Mouse (Mus musculus) megakaryocyte, adult 5-6 weeks (primary cell): ENCODE measurements around the gene Gpr82. TPM values are rescaled to one million over a fixed set of nuclear protein-coding genes. Genes with fewer than 3 reads are reported as not detected.

Source experiments
- ATAC-seq: 2 replicates; pipeline ENCODE4 v1.8.0; 2016; ENCODE audit warnings: mild to moderate bottlenecking, inconsistent platforms; ENCODE audit not compliant: poor library complexity, severe bottlenecking
- total RNA-seq, 2 experiments: library from RNA; stranded (forward) in 1 of 2; stranded (reverse) in 1 of 2; fragments of 153-499, 151-499 nt in 1 of 2; fragments of 221-1000, 200-1000 nt in 1 of 2; gene quantifications; 2 replicates each; pipeline versions ENCODE4 v1.2.3 to v1.2.4; 2015 to 2017

Gene Gpr82
- total RNA-seq (2015) (not detected in 2 replicates), total RNA-seq (2017) (not detected in 2 replicates)

DNA sequence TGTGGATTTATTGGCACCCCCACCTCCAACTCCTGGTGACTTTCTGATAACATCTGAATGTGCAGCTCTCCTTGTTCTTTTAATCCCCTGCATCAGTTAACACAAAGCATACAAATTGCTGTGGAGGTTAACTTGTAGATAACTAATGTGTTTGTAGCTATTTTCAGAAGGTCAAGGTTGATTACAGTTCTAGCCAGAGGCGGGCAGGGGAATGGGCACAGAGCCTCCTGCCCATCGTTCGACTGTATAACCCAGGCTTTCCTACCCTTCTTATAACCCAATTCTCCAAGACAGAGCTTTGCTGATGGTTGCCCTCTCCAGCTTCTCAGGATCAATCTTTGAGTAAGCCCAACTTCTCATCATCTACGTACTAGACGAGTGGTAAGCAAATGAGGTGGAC, at the start of gene Gpr82:
Gpr82 (plus strand) TSS at position 301 of the 400 bp plus-strand sequence.
- no peak for ATAC-seq

DNA sequence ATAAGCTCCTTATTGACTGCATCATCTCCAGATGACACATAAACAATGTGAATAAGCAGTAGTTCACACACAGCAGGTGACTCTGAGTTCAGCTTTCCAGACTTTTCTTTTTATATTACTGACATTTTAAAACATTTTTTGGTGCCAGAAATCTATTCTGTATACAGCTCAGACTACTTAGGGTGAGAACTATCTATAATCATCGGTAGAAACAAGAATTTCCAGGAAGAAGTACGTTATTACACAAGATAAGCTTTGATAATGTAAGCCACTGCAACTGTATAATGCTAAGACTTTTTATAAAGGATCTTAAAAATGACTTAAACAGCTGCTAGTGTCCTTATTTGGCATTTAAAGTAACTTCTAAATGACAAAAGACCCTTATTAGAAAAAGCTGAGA, 49.0 kb upstream of the Gpr82 start:
- no peak for ATAC-seq

DNA sequence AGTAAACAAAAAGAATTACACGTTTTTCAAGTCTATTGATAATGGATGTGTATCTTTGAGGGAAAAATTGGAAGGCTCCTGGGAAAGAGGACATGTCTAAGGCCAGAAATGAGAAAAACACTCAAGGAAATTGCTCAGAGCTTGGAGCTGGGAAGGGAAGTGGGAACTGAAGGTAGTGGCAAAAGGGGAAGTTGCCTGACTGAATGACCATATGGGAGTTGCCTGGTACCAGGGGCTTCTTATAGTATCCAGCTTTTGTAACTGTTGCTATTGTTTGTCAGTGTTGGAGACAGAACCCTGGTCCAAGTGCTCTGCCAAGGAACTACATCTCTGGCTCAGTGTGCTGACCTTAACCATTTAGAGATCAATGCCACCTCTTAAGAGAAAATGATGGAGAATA, 44.4 kb upstream of the Gpr82 start:
- ATAC-seq = peak; percentile 67

DNA sequence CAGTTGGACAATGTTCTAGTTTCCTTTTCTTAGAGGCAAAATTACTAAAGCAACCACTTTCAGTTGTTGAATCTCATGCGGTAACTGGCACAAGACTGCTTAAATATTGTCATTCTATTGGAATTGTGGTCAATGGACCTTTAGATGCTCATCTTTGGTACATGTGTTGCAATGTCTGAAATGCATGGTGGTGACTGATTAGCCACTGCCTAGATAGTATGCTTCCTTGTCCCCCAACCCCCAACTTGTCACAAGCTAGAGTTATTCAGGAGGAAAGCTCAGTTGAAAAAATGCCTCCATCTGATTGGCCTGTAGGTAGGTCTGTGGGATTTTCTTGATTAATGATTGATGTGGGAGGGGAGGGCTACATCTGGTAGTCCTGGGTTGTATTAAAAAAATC, 43.9 kb upstream of the Gpr82 start:
- 0 out of 2 replicates have a peak, but pooled peaks have one; percentile 30 for ATAC-seq

DNA sequence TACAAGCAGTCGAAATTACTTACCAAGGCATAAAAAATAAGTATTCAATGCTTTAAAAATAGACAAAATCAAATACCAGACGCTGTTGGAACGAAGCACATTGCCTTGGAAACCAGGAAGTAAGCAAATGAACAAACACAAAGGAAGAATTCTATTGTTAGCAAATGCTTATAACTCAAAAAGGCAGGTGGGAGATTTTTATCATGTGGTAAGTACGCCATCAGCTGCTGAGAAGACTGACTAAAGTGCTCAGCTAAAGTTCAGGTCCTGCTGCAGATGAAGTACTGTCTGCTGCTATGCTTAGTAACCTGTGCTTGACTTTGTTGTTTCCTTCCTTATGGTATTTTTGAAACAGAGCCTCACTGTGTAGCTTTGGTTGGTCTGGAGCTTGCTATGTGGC, 42.7 kb upstream of the Gpr82 start:
- ATAC-seq = no peak

DNA sequence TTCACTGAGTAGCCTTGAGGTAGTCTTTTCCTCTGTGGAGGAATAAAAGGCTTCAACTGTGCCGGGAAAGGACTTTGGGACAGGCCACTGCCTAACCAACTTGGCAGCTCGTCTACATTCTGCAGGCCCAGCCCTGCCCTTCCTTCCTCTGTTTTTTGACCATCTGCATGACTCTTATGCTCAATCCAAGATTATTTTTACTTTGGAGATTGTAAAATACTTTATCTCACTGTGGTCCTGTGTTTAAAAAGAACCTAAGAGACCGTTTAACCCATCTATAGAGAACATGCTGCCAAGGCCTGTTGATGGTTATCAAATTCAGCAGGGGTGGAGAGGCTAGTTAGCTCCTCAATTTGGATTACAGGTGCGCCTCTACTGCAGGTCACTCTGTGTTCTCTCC, 39.7 kb upstream of the Gpr82 start:
- ATAC-seq = no peak

DNA sequence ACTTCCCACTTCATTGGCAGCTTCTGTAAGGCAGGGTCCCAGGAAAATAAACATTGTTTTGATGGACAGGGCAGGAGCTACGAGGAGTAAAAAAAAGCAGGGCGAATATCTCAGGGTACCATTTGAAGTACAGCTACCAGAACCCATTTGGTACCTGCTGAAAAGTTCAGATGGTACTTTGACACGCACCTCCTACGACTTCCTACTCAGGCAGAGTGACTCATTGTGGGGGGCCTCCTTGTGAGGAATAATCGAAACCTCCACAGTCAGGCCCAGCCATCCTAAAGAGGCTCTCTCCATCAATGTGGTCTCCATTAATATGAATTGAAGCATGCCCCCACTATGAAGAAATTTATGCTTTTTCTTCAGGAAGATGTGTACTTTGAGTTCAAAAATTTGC, 38.5 kb upstream of the Gpr82 start:
- ATAC-seq = no peak

DNA sequence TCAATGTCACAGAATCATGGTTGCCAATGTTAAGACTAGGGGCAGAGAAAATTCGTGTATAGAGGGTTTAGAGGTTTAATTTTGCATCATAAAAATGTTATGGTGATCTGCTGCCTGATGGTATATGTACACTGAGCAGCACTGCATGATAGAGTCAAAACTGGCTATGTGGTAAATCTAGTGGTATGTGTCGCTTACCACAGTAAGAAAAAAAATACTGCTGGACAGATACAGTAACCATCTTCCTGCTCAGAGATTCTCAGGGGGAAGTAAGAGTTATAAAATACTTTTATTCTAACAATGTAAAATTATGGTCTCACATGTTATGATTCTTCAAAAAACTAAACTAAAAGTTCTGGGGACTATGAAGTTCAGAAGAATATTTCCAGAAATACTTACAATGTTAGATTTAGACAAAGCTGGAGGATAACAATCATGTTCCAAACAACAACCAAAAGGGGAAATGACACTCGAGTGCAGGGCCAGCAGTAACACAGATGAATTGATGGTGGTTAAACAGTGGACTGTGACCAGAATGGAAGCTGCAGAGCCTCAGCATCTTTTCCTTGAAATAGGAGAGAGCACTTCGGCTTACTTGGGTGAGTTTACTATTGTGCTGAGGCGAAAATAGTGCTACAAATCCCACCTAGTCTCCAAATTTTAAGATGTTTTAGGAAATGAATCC, 29.4 kb upstream of the Gpr82 start, which contains the start of gene Gpr34:
Gpr34 (plus strand) TSS at position 491 of the 685 bp plus-strand sequence.
- peak; percentile 71 for ATAC-seq

DNA sequence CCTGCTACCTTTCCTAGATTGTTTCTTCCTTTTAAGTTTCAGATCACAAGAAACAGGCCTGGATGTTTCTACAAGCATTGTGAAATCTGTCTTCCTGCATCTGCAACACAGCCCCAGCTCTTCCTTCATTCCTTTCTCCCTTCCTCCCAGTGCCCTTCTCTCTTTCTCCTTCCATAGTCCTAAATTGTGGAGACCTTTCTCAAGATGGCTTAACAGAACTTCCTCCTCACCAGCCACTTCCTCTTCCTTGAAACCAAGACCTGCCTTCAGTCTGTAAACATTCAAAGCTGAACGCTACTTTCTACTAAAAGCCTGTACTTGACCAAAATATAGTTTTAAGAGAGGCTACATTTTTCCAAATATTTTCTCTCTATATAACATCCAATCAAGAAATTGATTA, 24.8 kb upstream of the Gpr82 start:
- peak; percentile 90 for ATAC-seq

DNA sequence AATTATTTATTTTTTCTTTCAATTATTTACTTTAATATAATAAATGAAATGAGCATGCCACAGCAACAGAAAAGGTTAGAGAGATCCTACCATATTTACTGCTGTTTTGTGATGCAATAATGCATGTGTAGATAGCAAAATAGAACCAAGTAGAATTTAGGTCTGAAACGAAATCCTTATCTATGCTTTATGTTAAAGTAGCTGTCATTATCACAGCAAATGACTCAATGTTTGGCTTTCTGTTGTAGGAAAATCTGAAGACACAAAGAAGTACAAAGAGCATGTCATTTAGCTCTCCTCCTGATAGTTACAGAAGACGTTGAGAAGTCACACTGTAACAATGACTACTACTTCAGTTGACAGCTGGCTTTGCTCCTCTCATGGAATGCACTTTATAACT, 22.3 kb upstream of the Gpr82 start:
- no peak for ATAC-seq

DNA sequence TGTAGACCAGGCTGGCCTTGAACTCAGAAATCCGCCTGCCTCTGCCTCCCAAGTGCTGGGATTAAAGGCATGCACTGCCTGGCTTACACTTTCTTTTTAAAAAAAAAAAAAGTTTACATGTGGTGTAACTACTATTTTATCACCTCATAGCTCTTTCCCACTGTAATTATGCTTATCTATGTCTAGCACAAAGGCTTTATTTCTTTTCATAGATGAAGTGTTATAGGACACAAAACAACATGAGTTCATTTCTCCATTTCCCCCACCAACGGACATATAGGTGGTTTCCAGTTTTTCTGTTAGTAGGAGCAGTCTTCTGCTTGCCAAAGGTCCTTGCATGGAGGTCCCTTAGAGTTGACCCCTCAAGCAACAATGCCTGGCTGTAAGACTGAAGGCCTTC, 9.3 kb upstream of the Gpr82 start:
- ATAC-seq = no peak

DNA sequence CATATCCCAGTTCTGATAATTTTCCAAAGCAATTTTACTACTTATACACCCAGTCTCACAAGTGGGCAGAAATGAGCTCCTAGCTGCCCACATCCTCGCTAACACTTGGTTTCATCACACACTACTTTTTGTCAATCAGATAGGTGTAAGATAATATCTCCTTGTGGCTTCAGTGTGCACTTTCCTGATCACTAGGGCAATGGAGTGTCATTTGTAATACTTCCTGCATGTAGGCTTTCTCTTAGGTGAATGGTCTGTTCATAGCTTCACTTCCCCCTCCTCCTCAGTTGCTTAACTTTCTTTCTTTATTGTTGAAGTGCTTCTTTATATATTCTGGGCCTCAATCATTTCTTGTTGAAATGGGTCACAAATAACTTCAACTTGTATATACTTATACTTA, 8.9 kb upstream of the Gpr82 start:
- peak; percentile 62 for ATAC-seq

DNA sequence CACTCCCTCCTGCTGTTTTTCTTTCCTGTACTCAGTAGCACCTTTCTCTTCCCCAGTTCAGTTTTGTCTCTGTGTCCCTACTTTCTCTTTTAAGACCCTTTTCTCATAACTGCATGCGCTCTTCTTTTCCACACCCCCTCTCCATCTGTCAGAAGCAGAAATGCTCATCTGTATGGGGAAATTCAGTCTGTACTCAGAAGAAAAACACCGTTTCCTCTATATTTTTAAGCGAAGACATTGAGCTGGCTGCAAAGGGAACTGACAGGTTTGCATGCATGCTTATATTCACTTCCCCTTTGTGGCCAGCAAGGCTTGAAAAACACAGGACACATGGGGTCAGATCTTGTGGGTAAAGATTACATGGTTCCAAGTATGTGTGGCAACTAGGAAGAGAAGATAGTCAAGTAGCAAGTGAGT, 6.2 kb upstream of the Gpr82 start:
- ATAC-seq = peak; percentile 88

DNA sequence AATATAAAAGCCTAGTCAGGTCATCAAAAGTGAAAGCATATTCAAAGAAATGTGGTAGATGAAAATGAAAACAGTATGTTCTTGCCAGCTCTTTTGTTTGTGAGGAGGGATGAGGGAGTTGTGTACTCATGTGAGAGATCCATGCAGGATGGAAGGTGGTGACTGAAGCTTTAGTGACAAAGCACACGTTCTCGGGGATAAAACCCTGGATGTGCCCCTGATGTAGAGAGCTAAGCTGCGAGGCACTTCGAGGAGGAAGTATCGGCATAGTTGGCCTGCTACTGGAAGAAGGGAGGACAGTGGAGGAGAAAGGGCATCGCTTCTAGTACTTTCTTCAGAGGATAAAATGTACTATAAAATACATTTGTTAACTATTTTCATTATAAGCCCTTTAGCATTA, 5.3 kb upstream of the Gpr82 start:
- no peak for ATAC-seq

DNA sequence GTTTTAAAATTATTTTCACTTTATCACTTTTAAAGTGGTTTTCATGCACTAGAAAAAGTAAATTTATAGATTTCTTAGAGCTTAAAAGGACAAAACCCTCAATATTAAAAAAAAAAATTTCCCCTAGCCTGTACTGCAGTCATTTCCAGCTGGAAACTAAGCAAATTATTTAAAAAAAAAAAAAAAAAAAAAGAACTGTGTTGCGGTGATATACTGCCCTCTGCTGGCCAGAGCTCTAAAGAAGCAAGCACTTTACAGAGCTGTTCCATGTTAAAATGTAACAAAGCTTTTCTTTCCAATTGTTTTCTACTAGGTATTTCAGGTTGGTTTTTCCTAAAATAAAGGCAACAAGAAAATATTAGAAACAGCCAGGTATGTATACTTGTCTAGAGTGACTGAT, 4.4 kb upstream of the Gpr82 start:
- ATAC-seq = no peak

DNA sequence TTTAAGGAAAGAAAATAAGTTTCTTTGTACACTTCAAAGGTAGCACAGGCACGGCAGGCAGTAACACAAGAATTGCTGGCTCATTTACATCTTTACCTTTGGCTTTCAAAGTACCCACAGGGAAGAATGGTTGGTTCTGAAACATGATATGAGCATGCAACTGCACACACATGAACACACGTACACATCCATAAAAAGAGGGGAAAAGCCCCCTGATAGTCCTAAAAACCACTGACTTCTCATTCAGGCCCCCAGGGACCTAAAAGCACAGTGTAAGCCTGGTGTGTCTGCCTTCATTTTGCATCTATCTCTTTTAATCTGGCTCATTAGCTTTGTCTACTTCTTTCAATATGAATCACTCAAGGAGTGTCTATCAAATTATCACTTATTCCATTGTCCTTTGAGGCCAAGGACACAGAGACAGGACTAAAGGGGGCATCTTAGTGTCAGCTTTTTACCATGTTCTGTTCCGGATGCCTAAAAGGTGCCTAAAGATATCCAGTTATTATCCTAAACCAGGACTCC, 2.5 kb upstream of the Gpr82 start:
- no peak for ATAC-seq

DNA sequence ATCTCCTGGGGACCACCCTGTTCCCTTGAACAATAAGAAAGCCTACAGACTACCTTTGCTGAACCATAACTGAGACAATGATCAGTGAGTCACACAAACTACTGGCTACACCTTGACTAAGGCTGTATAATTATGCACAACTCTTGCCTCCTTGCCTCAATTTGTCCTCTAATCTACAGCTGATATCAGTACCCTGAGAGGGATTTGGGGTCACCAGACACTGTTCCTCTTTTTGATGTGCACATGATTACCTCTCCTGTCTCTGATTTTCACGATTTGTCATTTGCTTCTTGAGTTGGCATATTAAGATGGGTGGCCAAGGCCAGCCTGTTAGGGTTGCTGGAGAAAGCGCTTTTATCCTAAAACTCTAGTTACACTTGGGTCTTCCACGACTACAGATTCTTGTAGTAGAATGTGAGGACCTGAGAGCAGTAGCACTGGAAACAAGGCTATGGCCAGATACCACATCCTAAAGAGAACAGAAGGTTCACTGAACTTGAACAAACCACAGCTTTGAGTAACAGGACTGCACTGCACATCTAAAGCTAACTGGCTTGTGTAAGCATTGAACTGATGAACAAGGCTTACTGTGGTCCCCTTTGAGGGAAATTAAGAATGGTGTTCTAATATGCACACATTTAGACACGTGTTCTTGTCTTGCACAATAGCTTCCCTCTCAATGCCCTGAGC, 1.8 kb upstream of the Gpr82 start:
- ATAC-seq = no peak

DNA sequence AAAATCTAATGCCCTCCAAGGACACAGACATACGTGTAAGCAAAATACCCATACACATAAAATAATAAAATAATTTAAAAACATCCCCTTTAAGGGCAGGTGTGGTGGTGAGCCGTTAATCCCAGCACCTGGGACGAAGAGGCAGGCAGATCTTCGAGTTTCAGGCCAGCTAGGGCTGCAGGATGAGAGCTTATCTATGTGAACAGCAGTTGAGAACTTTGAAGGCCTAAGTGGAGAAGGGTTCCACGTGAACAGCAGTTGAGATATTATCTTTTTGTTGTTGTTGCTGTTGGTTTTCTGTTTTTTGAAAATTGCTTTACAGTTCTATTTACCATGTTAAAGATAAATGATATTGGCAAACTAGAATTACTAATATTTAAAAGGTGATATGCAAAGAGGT, 7.7 kb downstream of the Gpr82 start:
- ATAC-seq = no peak

DNA sequence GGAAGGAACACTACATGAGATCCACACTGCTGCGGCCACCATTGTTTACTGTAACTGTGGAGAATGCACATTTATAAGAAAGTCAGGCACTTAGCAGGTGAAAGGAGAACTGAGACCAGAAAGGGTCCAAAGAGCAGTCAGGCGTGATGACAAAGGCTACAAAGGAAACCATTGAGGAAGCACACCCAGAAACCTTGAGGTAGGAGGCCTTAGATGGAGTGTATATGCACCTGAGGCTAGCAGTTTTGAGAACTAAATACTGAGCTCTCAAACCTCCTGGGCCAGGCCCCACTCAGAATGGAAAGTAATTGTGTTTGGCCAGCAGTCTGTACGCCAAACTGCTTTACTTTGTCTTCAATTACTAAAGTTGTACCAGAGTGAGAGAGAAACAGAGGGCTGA, 9.2 kb downstream of the Gpr82 start:
- no peak for ATAC-seq

DNA sequence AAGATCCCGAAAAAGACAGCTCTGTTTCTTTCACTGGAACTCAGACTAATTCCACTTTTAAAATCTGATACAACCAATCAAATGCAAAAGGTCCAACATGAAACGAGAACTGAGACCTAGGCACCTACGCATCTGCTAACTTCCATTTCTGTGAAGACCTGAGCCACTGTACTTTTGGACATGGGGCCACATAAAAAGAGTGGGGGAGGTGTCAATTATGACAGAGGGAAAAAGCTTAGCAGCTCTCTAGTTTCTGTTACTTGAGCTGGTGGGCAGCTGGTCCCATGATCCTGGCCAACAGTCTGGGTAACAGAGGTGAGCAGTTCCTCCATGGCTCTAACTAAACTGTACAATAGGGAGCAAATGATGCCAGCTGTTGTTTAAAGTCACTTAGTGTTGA, 11.8 kb downstream of the Gpr82 start:
- no peak for ATAC-seq

DNA sequence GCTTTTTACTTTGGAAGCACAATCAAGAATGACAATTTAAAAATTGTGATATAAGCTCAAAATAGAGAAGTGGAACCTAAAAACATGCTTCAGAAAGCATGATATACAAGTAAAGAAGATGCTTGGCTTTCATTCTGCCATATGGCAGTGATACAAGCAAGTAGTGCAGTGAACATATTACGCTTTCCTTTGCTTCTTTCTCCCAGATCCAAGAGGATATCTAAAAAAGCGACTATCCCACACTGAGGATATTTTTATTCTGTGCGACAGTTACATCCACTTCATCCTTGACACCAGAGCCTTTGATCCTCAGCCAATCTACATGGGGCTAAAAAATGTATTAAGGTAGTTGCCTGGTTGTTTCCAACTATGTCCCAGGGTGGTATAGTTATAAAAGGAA, 20.6 kb downstream of the Gpr82 start:
- ATAC-seq = no peak

DNA sequence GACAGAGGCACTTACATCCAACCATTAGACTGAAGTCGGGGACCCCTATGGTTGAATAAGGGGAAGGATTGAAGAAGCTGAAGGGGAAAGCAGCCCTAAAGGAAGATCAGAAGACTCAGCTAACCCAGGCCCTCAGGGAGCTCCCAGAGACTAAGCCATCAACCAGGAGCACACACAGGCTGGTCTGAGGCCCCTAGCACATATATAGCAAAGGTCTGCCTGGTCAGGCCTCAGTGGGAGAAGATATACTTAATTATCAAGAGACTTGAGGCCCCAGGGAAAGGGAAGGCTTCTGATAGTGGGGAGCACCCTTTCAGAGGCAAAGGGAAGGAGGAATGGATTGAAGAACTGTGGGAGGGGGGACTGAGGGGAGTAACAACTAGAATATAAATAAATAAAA, 25.4 kb downstream of the Gpr82 start:
- no peak for ATAC-seq
